Mouse (Mus musculus) ovary, postnatal 36 days (tissue): Measurements from ENCODE around the gene Cul3.
"Not testable (repeated sequence)": the region's sequence is repeated elsewhere in the genome, so short reads cannot be mapped to it uniquely, and the experiment has no call there.

Experiments
- DNase-seq: peaks from one replicate; pipeline ENCODE4 v3.0.0; 2022; ENCODE audit warnings: low spot score, mixed read lengths

The Cul3 gene

GRCm38 (mm10) chr1:80340436-80341376 lies at the start of gene Cul3:
Gene Cul3, minus strand, starts transcription at chr1:80340480.
- DNase-seq = peak; percentile 96

- no peak for DNase-seq
Measured at GRCm38 (mm10) chr1:80389518-80389917, 49.2 kb upstream of the Cul3 start.

- no peak for DNase-seq
Measured at GRCm38 (mm10) chr1:80383613-80384589, 43.6 kb upstream of the Cul3 start.

- DNase-seq = no peak
Measured at GRCm38 (mm10) chr1:80382928-80383327, 42.6 kb upstream of the Cul3 start.

- no peak for DNase-seq
Measured at GRCm38 (mm10) chr1:80381302-80381701, 41.0 kb upstream of the Cul3 start.

GRCm38 (mm10) chr1:80372010-80372409 lies 31.7 kb upstream of the Cul3 start:
- DNase-seq = no peak

- no peak for DNase-seq
Measured at GRCm38 (mm10) chr1:80371189-80371889, 31.1 kb upstream of the Cul3 start.

- no peak for DNase-seq
Measured at GRCm38 (mm10) chr1:80363486-80363885, 23.2 kb upstream of the Cul3 start.

GRCm38 (mm10) chr1:80362946-80363345 lies 22.7 kb upstream of the Cul3 start:
- DNase-seq = no peak

GRCm38 (mm10) chr1:80362400-80362799 lies 22.1 kb upstream of the Cul3 start:
- no peak for DNase-seq

- DNase-seq = not testable (repeated sequence)
Measured at GRCm38 (mm10) chr1:80361771-80362170, 21.5 kb upstream of the Cul3 start.

GRCm38 (mm10) chr1:80360038-80360608 lies 19.8 kb upstream of the Cul3 start:
- no peak for DNase-seq

- no peak for DNase-seq
Measured at GRCm38 (mm10) chr1:80340061-80340435, 232 bp downstream of the Cul3 start.

GRCm38 (mm10) chr1:80339425-80340021 lies 757 bp downstream of the Cul3 start:
- no peak for DNase-seq

GRCm38 (mm10) chr1:80338398-80338797 lies 1.9 kb downstream of the Cul3 start:
- DNase-seq = no peak

- no peak for DNase-seq
Measured at GRCm38 (mm10) chr1:80335726-80336368, 4.4 kb downstream of the Cul3 start.

GRCm38 (mm10) chr1:80335118-80335517 lies 5.2 kb downstream of the Cul3 start:
- DNase-seq = no peak

GRCm38 (mm10) chr1:80330970-80331369 lies 9.3 kb downstream of the Cul3 start:
- DNase-seq = no peak

GRCm38 (mm10) chr1:80325761-80326160 lies 14.5 kb downstream of the Cul3 start:
- no peak for DNase-seq

- no peak for DNase-seq
Measured at GRCm38 (mm10) chr1:80324370-80324769, 15.9 kb downstream of the Cul3 start.
